Mouse (Mus musculus): Measurements from ENCODE around the gene Ttc28.

DNA sequence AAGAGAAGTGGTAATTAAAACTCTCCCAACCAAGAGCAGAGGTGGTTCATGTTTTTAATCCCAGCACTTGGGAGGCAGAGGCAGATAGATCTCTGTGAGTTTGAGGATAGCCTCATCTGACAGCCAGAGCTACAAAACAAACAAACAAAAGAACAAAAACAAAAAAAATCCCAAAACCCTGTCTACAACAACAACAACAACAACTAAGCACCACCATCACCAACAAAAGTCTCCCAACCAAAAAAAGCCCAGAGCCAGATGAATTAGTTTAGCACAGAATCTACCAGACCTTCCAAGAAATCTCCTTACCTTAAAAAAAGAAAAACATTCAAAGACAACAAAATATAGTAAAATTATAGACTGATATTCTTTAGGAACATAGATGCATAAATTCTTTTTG is 20.7 kb downstream of the Ttc28 start:
- TF ChIP-seq POLR2A (IDR thresholded peaks at IDR 0.05; ENCODE audit: borderline replicate concordance, insufficient read depth, low read length), result no peak
- TF ChIP-seq CTCF (IDR thresholded peaks at IDR 0.05; ENCODE audit: borderline replicate concordance, insufficient read depth, low read depth, low read length), result no peak
